Mouse (Mus musculus): ENCODE measurements at regions not wholly inside any gene's neighbourhood (a gene's known extent, or its start where the extent isn't known, plus 50 kb on each side); places are given as distances from the start of the nearest gene placed in this dataset.

- Histone ChIP-seq H3K4me1 (ENCODE audit: control insufficient read depth in 2 of 2, insufficient read depth in 2 of 2, low read length in 2 of 2) (no peaks in the 10 kb centered on the region), H3K36me3 (ENCODE audit: control insufficient read depth, insufficient read depth, low read length) (no peaks in the 10 kb centered on the region), H3K4me2 (ENCODE audit: low read length) (no peak overlapping the region), H3K27ac (replicated peaks in 1 of 2; ENCODE audit: control insufficient read depth in 1 of 2, insufficient read depth in 1 of 2, low read depth in 2 of 2, low read length in 2 of 2) (no peak overlapping the region), H3K9me3 (ENCODE audit: control insufficient read depth, low read length) (0 out of 2 replicates have a peak, but pooled peaks cover 3% of the 10 kb centered on the region), H3K9ac (ENCODE audit: low read length) (no peak overlapping the region), H3K4me3 (ENCODE audit: control insufficient read depth in 1 of 2, insufficient read depth in 1 of 2, low read depth in 1 of 2, low read length in 2 of 2) (no peak overlapping the region), H3K27me3 (ENCODE audit: control insufficient read depth, insufficient read depth, low read length) (no peaks in the 10 kb centered on the region)
- no peak for ATAC-seq (ENCODE audit: insufficient number of reproducible peaks, insufficient read depth, low FRiP score, low read depth)
- WGBS, result 85% methylated on average over 3 of the region's 3 CpGs
Observed at GRCm38 (mm10) chr8:127772415-127772814, 586.0 kb upstream of the Nrp1 start.

GRCm38 (mm10) chr8:127772917-127773316 is 585.5 kb upstream of the Nrp1 start:
- Histone ChIP-seq H3K4me1 (ENCODE audit: control insufficient read depth in 2 of 2, insufficient read depth in 2 of 2, low read length in 2 of 2) (no peaks in the 10 kb centered on the region), H3K36me3 (ENCODE audit: control insufficient read depth, insufficient read depth, low read length) (no peaks in the 10 kb centered on the region), H3K4me2 (ENCODE audit: low read length) (no peak overlapping the region), H3K4me3 (ENCODE audit: control insufficient read depth in 1 of 2, insufficient read depth in 1 of 2, low read depth in 1 of 2, low read length in 2 of 2) (no peak overlapping the region), H3K27ac (replicated peaks in 1 of 2; ENCODE audit: control insufficient read depth in 1 of 2, insufficient read depth in 1 of 2, low read depth in 2 of 2, low read length in 2 of 2) (no peak overlapping the region), H3K9ac (ENCODE audit: low read length) (no peak overlapping the region), H3K27me3 (ENCODE audit: control insufficient read depth, insufficient read depth, low read length) (no peaks in the 10 kb centered on the region), H3K9me3 (ENCODE audit: control insufficient read depth, low read length) (0 out of 2 replicates have a peak, but pooled peaks cover 3% of the 10 kb centered on the region)
- 87% methylated on average over 2 of the region's 2 CpGs for WGBS
- ATAC-seq (ENCODE audit: insufficient number of reproducible peaks, insufficient read depth, low FRiP score, low read depth), result no peak

- ATAC-seq (ENCODE audit: insufficient number of reproducible peaks, insufficient read depth, low FRiP score, low read depth), result no peak
- WGBS, result 92% methylated on average over 9 of the region's 9 CpGs
- Histone ChIP-seq H3K36me3 (ENCODE audit: control insufficient read depth, insufficient read depth, low read length) (no peaks in the 10 kb centered on the region), H3K27me3 (ENCODE audit: control insufficient read depth, insufficient read depth, low read length) (no peaks in the 10 kb centered on the region), H3K9ac (ENCODE audit: low read length) (no peak overlapping the region), H3K9me3 (ENCODE audit: control insufficient read depth, low read length) (0 out of 2 replicates have a peak, but pooled peaks cover 3% of the 10 kb centered on the region), H3K4me3 (ENCODE audit: control insufficient read depth in 1 of 2, insufficient read depth in 1 of 2, low read depth in 1 of 2, low read length in 2 of 2) (no peak overlapping the region), H3K4me2 (ENCODE audit: low read length) (no peak overlapping the region), H3K27ac (replicated peaks in 1 of 2; ENCODE audit: control insufficient read depth in 1 of 2, insufficient read depth in 1 of 2, low read depth in 2 of 2, low read length in 2 of 2) (no peak overlapping the region), H3K4me1 (ENCODE audit: control insufficient read depth in 2 of 2, insufficient read depth in 2 of 2, low read length in 2 of 2) (no peaks in the 10 kb centered on the region)
Observed at GRCm38 (mm10) chr8:127774642-127775041, 583.8 kb upstream of the Nrp1 start.

- WGBS, result 37% methylated on average over 1 of the region's 1 CpGs
- no peak for ATAC-seq (ENCODE audit: insufficient number of reproducible peaks, insufficient read depth, low FRiP score, low read depth)
Observed at GRCm38 (mm10) chr8:127775160-127775559, 583.2 kb upstream of the Nrp1 start.

GRCm38 (mm10) chr8:127775747-127776146 is 582.7 kb upstream of the Nrp1 start:
- H3K4me2 ChIP-seq (ENCODE audit: low read length), result no peak overlapping the region
- H3K4me3 ChIP-seq (ENCODE audit: control insufficient read depth in 1 of 2, insufficient read depth in 1 of 2, low read depth in 1 of 2, low read length in 2 of 2), result no peak overlapping the region
- H3K27me3 ChIP-seq (ENCODE audit: control insufficient read depth, insufficient read depth, low read length), result no peaks in the 10 kb centered on the region
- no peak overlapping the region for H3K27ac ChIP-seq (replicated peaks in 1 of 2; ENCODE audit: control insufficient read depth in 1 of 2, insufficient read depth in 1 of 2, low read depth in 2 of 2, low read length in 2 of 2)
- WGBS, result 65% methylated on average over 7 of the region's 7 CpGs
- no peaks in the 10 kb centered on the region for H3K4me1 ChIP-seq (ENCODE audit: control insufficient read depth in 2 of 2, insufficient read depth in 2 of 2, low read length in 2 of 2)
- H3K9ac ChIP-seq (ENCODE audit: low read length), result no peak overlapping the region
- H3K9me3 ChIP-seq (ENCODE audit: control insufficient read depth, low read length), result 0 out of 2 replicates have a peak, but pooled peaks cover 2% of the 10 kb centered on the region
- no peaks in the 10 kb centered on the region for H3K36me3 ChIP-seq (ENCODE audit: control insufficient read depth, insufficient read depth, low read length)
- ATAC-seq (ENCODE audit: insufficient number of reproducible peaks, insufficient read depth, low FRiP score, low read depth), result no peak

More at GRCm38 (mm10) chr8:127775160-127775559, 583.2 kb upstream of the Nrp1 start:
- no peaks in the 10 kb centered on the region for H3K27me3 ChIP-seq (ENCODE audit: control insufficient read depth, insufficient read depth, low read length)
- H3K4me2 ChIP-seq (ENCODE audit: low read length), result no peak overlapping the region
- H3K36me3 ChIP-seq (ENCODE audit: control insufficient read depth, insufficient read depth, low read length), result no peaks in the 10 kb centered on the region
- no peak overlapping the region for H3K4me3 ChIP-seq (ENCODE audit: control insufficient read depth in 1 of 2, insufficient read depth in 1 of 2, low read depth in 1 of 2, low read length in 2 of 2)
- H3K9ac ChIP-seq (ENCODE audit: low read length), result no peak overlapping the region
- no peak overlapping the region for H3K27ac ChIP-seq (replicated peaks in 1 of 2; ENCODE audit: control insufficient read depth in 1 of 2, insufficient read depth in 1 of 2, low read depth in 2 of 2, low read length in 2 of 2)
- H3K4me1 ChIP-seq (ENCODE audit: control insufficient read depth in 2 of 2, insufficient read depth in 2 of 2, low read length in 2 of 2), result no peaks in the 10 kb centered on the region
- H3K9me3 ChIP-seq (ENCODE audit: control insufficient read depth, low read length), result 0 out of 2 replicates have a peak, but pooled peaks cover 3% of the 10 kb centered on the region

- no peak overlapping the region for H3K4me3 ChIP-seq (ENCODE audit: control insufficient read depth in 1 of 2, insufficient read depth in 1 of 2, low read depth in 1 of 2, low read length in 2 of 2)
- WGBS, result 62% methylated on average over 4 of the region's 4 CpGs
- no peaks in the 10 kb centered on the region for H3K27me3 ChIP-seq (ENCODE audit: control insufficient read depth, insufficient read depth, low read length)
- H3K4me2 ChIP-seq (ENCODE audit: low read length), result no peak overlapping the region
- ATAC-seq (ENCODE audit: insufficient number of reproducible peaks, insufficient read depth, low FRiP score, low read depth), result no peak
- no peak overlapping the region for H3K27ac ChIP-seq (replicated peaks in 1 of 2; ENCODE audit: control insufficient read depth in 1 of 2, insufficient read depth in 1 of 2, low read depth in 2 of 2, low read length in 2 of 2)
- no peaks in the 10 kb centered on the region for H3K9me3 ChIP-seq (ENCODE audit: control insufficient read depth, low read length)
- peaks cover 0 to 2% of the 10 kb centered on the region in 2 experiments; a peak in 1 of 4 replicates for H3K4me1 ChIP-seq (ENCODE audit: control insufficient read depth in 2 of 2, insufficient read depth in 2 of 2, low read length in 2 of 2)
- H3K36me3 ChIP-seq (ENCODE audit: control insufficient read depth, insufficient read depth, low read length), result no peaks in the 10 kb centered on the region
- H3K9ac ChIP-seq (ENCODE audit: low read length), result no peak overlapping the region
Observed at GRCm38 (mm10) chr8:127778352-127779020, 579.9 kb upstream of the Nrp1 start.

GRCm38 (mm10) chr8:127779021-127779689 is 579.2 kb upstream of the Nrp1 start:
- H3K9ac ChIP-seq (ENCODE audit: low read length), result no peak overlapping the region
- H3K27ac ChIP-seq (replicated peaks in 1 of 2; ENCODE audit: control insufficient read depth in 1 of 2, insufficient read depth in 1 of 2, low read depth in 2 of 2, low read length in 2 of 2), result no peak overlapping the region
- H3K36me3 ChIP-seq (ENCODE audit: control insufficient read depth, insufficient read depth, low read length), result no peaks in the 10 kb centered on the region
- peaks cover 0 to 6% of the 10 kb centered on the region in 2 experiments; a peak in 1 of 4 replicates for H3K4me1 ChIP-seq (ENCODE audit: control insufficient read depth in 2 of 2, insufficient read depth in 2 of 2, low read length in 2 of 2)
- no peaks in the 10 kb centered on the region for H3K9me3 ChIP-seq (ENCODE audit: control insufficient read depth, low read length)
- WGBS, result 85% methylated on average over 7 of the region's 7 CpGs
- no peak for ATAC-seq (ENCODE audit: insufficient number of reproducible peaks, insufficient read depth, low FRiP score, low read depth)
- H3K27me3 ChIP-seq (ENCODE audit: control insufficient read depth, insufficient read depth, low read length), result no peaks in the 10 kb centered on the region
- no peak overlapping the region for H3K4me2 ChIP-seq (ENCODE audit: low read length)
- no peak overlapping the region for H3K4me3 ChIP-seq (ENCODE audit: control insufficient read depth in 1 of 2, insufficient read depth in 1 of 2, low read depth in 1 of 2, low read length in 2 of 2)
